Mouse (Mus musculus) CH12.LX (cell line): ENCODE data around the gene Gabrr1. TPM values are rescaled to one million over a fixed set of nuclear protein-coding genes. Genes with fewer than 3 reads are reported as not detected.

ENCODE experiments used
- DNase-seq: peaks from one replicate; pipeline ENCODE4 v3.0.0-alpha.2; 2013; ENCODE audit errors: extremely low read depth
- H3K27ac ChIP-seq: 2 replicates; pipeline ENCODE4 v1.5.1; 2012; ENCODE audit warnings: low read depth, mild to moderate bottlenecking, control low read depth, moderate library complexity; ENCODE audit not compliant: insufficient read depth
- H3K27me3 ChIP-seq: replicated peaks from 2 replicates; pipeline ENCODE3; 2012; ENCODE audit warnings: inconsistent platforms
- H3K36me3 ChIP-seq, 2 experiments: replicated peaks in 1 of 2; 2 replicates each; pipeline versions ENCODE3 to v1.6.1; 2012; ENCODE audit warnings: inconsistent platforms in 1 of 2, low read length in 1 of 2, mild to moderate bottlenecking in 1 of 2, mixed read lengths in 1 of 2, moderate library complexity in 1 of 2; ENCODE audit not compliant: control insufficient read depth in 1 of 2, insufficient read depth in 1 of 2
- H3K4me1 ChIP-seq, 2 experiments: 2 replicates each; pipeline ENCODE4 v1.6.1; 2012; ENCODE audit warnings: inconsistent platforms in 1 of 2, moderate library complexity in 1 of 2; ENCODE audit not compliant: insufficient read depth in 2 of 2, control insufficient read depth in 1 of 2
- H3K4me2 ChIP-seq: 2 replicates; pipeline ENCODE4 v1.6.1; 2012; ENCODE audit warnings: low read depth, mild to moderate bottlenecking, control low read depth; ENCODE audit not compliant: poor library complexity, insufficient read depth, severe bottlenecking
- H3K4me3 ChIP-seq, 3 experiments: fragments of 150-350 bp in 1 of 3; sonication (generic) in 1 of 3; replicated peaks in 1 of 3; 2 replicates each; pipeline versions ENCODE3 to v1.5.1; 2011 to 2012; ENCODE audit warnings: low read depth in 2 of 3, low read length in 2 of 3, mild to moderate bottlenecking in 2 of 3, moderate library complexity in 2 of 3, control low read depth in 1 of 3, improper control_type of control experiment in 1 of 3, inconsistent platforms in 1 of 3, mixed read lengths in 1 of 3; ENCODE audit not compliant: poor library complexity in 1 of 3
- H3K79me2 ChIP-seq: replicated peaks from 2 replicates; pipeline ENCODE4 v1.6.1; 2012; ENCODE audit warnings: mild to moderate bottlenecking, moderate library complexity; ENCODE audit not compliant: control insufficient read depth, poor library complexity, insufficient read depth, severe bottlenecking; ENCODE audit errors: extremely low read depth
- H3K9ac ChIP-seq: 2 replicates; pipeline ENCODE4 v1.6.1; 2012; ENCODE audit warnings: low read depth, mild to moderate bottlenecking, control low read depth, moderate library complexity; ENCODE audit not compliant: insufficient read depth
- H3K9me3 ChIP-seq: replicated peaks from 2 replicates; pipeline ENCODE3; 2012; ENCODE audit warnings: low read length, inconsistent platforms, mixed read lengths
- BHLHE40 ChIP-seq: IDR thresholded peaks from 2 replicates; pipeline ENCODE4 v1.6.1; 2011; ENCODE audit warnings: mild to moderate bottlenecking, low read depth, low read length, improper control_type of control experiment
- CHD2 ChIP-seq: IDR thresholded peaks from 2 replicates; pipeline ENCODE4 v1.6.1; 2011; ENCODE audit warnings: low read length, improper control_type of control experiment
- CTCF ChIP-seq, 2 experiments: IDR thresholded peaks in 1 of 2; conservative IDR thresholded peaks in 1 of 2; 2 replicates each; pipeline ENCODE4 v1.5.1; 2011 to 2012; ENCODE audit warnings: low read depth in 2 of 2, low read length in 2 of 2, improper control_type of control experiment in 1 of 2, inconsistent platforms in 1 of 2, mild to moderate bottlenecking in 1 of 2, moderate library complexity in 1 of 2
- E2F4 ChIP-seq: IDR thresholded peaks from 2 replicates; pipeline ENCODE4 v1.6.1; 2011; ENCODE audit warnings: low read depth, low read length, improper control_type of control experiment; ENCODE audit not compliant: insufficient replicate concordance
- ELF1 ChIP-seq: IDR thresholded peaks from 2 replicates; pipeline ENCODE4 v1.6.1; 2014; ENCODE audit warnings: low read depth, mild to moderate bottlenecking, inconsistent platforms, low read length, improper control_type of control experiment
- EP300 ChIP-seq: IDR thresholded peaks from 2 replicates; pipeline ENCODE4 v1.6.1; 2011; ENCODE audit warnings: low read length, improper control_type of control experiment
- ETS1 ChIP-seq: conservative IDR thresholded peaks from 2 replicates; pipeline ENCODE4 v1.6.1; 2012; ENCODE audit warnings: low read depth, mild to moderate bottlenecking, inconsistent platforms, low read length, improper control_type of control experiment, moderate library complexity
- GABPA ChIP-seq: IDR thresholded peaks from 2 replicates; pipeline ENCODE4 v1.6.1; 2012; ENCODE audit warnings: low read depth, low read length, improper control_type of control experiment, inconsistent platforms; ENCODE audit not compliant: insufficient replicate concordance
- HCFC1 ChIP-seq: IDR thresholded peaks from 2 replicates; pipeline ENCODE4 v1.6.1; 2012; ENCODE audit warnings: low read depth, mild to moderate bottlenecking, inconsistent platforms, low read length, improper control_type of control experiment
- IRF4 ChIP-seq: IDR thresholded peaks from 2 replicates; pipeline ENCODE4 v1.6.1; 2014; ENCODE audit warnings: low read depth, mild to moderate bottlenecking, inconsistent platforms, low read length, improper control_type of control experiment
- JUN ChIP-seq: IDR thresholded peaks from 2 replicates; pipeline ENCODE4 v1.6.1; 2011; ENCODE audit warnings: low read depth, mild to moderate bottlenecking, low read length, improper control_type of control experiment, moderate library complexity; ENCODE audit not compliant: insufficient read depth
- JUND ChIP-seq: conservative IDR thresholded peaks from 2 replicates; pipeline ENCODE4 v1.6.1; 2011; ENCODE audit warnings: low read depth, low read length, improper control_type of control experiment
- KAT2A ChIP-seq: IDR thresholded peaks from 2 replicates; pipeline ENCODE4 v1.6.1; 2012; ENCODE audit warnings: low read length, improper control_type of control experiment, inconsistent platforms; ENCODE audit not compliant: insufficient replicate concordance
- MAFK ChIP-seq: IDR thresholded peaks from 2 replicates; pipeline ENCODE4 v1.6.1; 2011; ENCODE audit warnings: low read length, improper control_type of control experiment; ENCODE audit not compliant: insufficient replicate concordance
- MAX ChIP-seq: IDR thresholded peaks from 2 replicates; pipeline ENCODE4 v1.6.1; 2011; ENCODE audit warnings: low read length, improper control_type of control experiment
- MAZ ChIP-seq: IDR thresholded peaks from 2 replicates; pipeline ENCODE4 v1.6.1; 2012; ENCODE audit warnings: low read depth, mild to moderate bottlenecking, inconsistent platforms, low read length, improper control_type of control experiment, moderate library complexity
- MXI1 ChIP-seq: IDR thresholded peaks from 2 replicates; pipeline ENCODE4 v1.6.1; 2011; ENCODE audit warnings: mild to moderate bottlenecking, low read depth, low read length, improper control_type of control experiment
- MYC ChIP-seq: IDR thresholded peaks from 2 replicates; pipeline ENCODE4 v1.6.1; 2011; ENCODE audit warnings: low read depth, mild to moderate bottlenecking, improper control_type of control experiment, low read length
- NELFE ChIP-seq: IDR thresholded peaks from 2 replicates; pipeline ENCODE4 v1.6.1; 2011; ENCODE audit warnings: low read depth, low read length, improper control_type of control experiment
- NRF1 ChIP-seq: IDR thresholded peaks from 2 replicates; pipeline ENCODE4 v1.6.1; 2014; ENCODE audit warnings: low read depth, mild to moderate bottlenecking, inconsistent platforms, low read length, improper control_type of control experiment, moderate library complexity
- PAX5 ChIP-seq: IDR thresholded peaks from 2 replicates; pipeline ENCODE4 v1.6.1; 2012; ENCODE audit warnings: low read length, inconsistent platforms, mixed read lengths
- POLR2A ChIP-seq: IDR thresholded peaks from 2 replicates; pipeline ENCODE4 v1.6.1; 2011; ENCODE audit warnings: low read depth, mild to moderate bottlenecking, improper control_type of control experiment, low read length
- POLR2AphosphoS2 ChIP-seq: IDR thresholded peaks from 2 replicates; pipeline ENCODE4 v1.6.1; 2011; ENCODE audit warnings: low read depth, low read length, improper control_type of control experiment
- RAD21 ChIP-seq: IDR thresholded peaks from 2 replicates; pipeline ENCODE4 v1.6.1; 2011; ENCODE audit warnings: low read depth, mild to moderate bottlenecking, low read length, improper control_type of control experiment, moderate library complexity
- RCOR1 ChIP-seq: conservative IDR thresholded peaks from 2 replicates; pipeline ENCODE4 v1.6.1; 2012; ENCODE audit warnings: low read depth, mild to moderate bottlenecking, inconsistent platforms, low read length, improper control_type of control experiment
- SIN3A ChIP-seq: IDR thresholded peaks from 2 replicates; pipeline ENCODE4 v1.6.1; 2012; ENCODE audit warnings: low read length, improper control_type of control experiment, inconsistent platforms
- SMC3 ChIP-seq: IDR thresholded peaks from 2 replicates; pipeline ENCODE4 v1.6.1; 2011; ENCODE audit warnings: low read depth, low read length, improper control_type of control experiment
- TCF12 ChIP-seq: IDR thresholded peaks from 2 replicates; pipeline ENCODE4 v1.6.1; 2014; ENCODE audit warnings: low read depth, mild to moderate bottlenecking, inconsistent platforms, low read length, improper control_type of control experiment
- UBTF ChIP-seq: IDR thresholded peaks from 2 replicates; pipeline ENCODE4 v1.6.1; 2012; ENCODE audit warnings: low read depth, mild to moderate bottlenecking, inconsistent platforms, low read length, improper control_type of control experiment, moderate library complexity
- USF1 ChIP-seq: IDR thresholded peaks from 2 replicates; pipeline ENCODE4 v1.6.1; 2014; ENCODE audit warnings: low read depth, mild to moderate bottlenecking, inconsistent platforms, low read length, improper control_type of control experiment
- USF2 ChIP-seq: conservative IDR thresholded peaks from 2 replicates; pipeline ENCODE4 v1.6.1; 2011; ENCODE audit warnings: low read depth, low read length, improper control_type of control experiment
- ZC3H11A ChIP-seq: IDR thresholded peaks from 2 replicates; pipeline ENCODE4 v1.6.1; 2012; ENCODE audit warnings: low read depth, mild to moderate bottlenecking, inconsistent platforms, low read length, improper control_type of control experiment
- ZKSCAN1 ChIP-seq: IDR thresholded peaks from 2 replicates; pipeline ENCODE4 v1.6.1; 2012; ENCODE audit warnings: low read depth, inconsistent platforms, low read length, improper control_type of control experiment, borderline replicate concordance
- ZNF384 ChIP-seq: IDR thresholded peaks from 2 replicates; pipeline ENCODE4 v1.6.1; 2012; ENCODE audit warnings: low read depth, low read length, improper control_type of control experiment, inconsistent platforms
- dilution Hi-C: fragments of 300-500 bp; cut with MboI; formaldehyde crosslinking; loops from 2 replicates; pipeline ENCODE4 v1.14.3; 2020; ENCODE audit warnings: low sequenced_read_pairs; ENCODE audit not compliant: extremely low pct_unique_long_range_greater_than_20kb, extremely low pct_ligation_motif_present
- in situ Hi-C: fragments of 300-500 bp; cut with MboI; formaldehyde crosslinking; loops from 3 replicates; pipeline ENCODE4 v1.14.3; 2019; ENCODE audit warnings: low sequenced_read_pairs, low pct_ligation_motif_present, low pct_unique_long_range_greater_than_20kb, mixed read lengths
- polyA plus RNA-seq: library from polyadenylated mRNA; unstranded; fragments of >175 nt; gene quantifications from 2 replicates; pipeline ENCODE4 v1.2.1, GENCODE M21; 2012; ENCODE audit warnings: low read depth; ENCODE audit not compliant: insufficient read length
- total RNA-seq, 2 experiments: library from RNA; depleted of rRNA; stranded (reverse); fragments of 300-350 nt in 1 of 2; fragments of >200 nt in 1 of 2; gene quantifications; 2 replicates each; pipeline ENCODE4 v1.2.3; 2012 to 2014

The Gabrr1 gene
- total and polyA plus RNA-seq, 3 experiments, result 43.3 to 114 (median 82.0) TPM

DNA sequence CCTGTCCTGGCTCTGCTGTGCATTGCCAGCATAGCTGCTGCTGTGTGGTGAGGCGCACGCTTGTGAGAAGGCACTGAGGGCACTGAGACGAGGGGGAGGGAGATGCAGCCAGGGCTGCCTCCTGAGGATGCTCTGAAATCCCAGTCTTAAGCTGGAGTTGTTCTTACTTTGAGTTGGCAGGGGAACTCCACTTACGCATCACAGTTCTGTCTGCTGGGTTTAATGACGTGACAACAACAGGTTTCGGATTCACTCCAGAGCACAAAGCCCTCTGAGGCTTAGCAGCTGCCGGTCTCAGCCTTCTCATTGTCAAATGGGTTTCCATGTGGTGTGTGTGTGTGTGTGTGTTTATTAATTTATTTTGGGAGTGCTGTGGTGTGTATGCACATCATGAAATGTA, 16.8 kb downstream of the Gabrr1 start (continued):
- peak; percentile 79 for TF ChIP-seq JUN
- peak; percentile 96 for TF ChIP-seq TCF12

DNA sequence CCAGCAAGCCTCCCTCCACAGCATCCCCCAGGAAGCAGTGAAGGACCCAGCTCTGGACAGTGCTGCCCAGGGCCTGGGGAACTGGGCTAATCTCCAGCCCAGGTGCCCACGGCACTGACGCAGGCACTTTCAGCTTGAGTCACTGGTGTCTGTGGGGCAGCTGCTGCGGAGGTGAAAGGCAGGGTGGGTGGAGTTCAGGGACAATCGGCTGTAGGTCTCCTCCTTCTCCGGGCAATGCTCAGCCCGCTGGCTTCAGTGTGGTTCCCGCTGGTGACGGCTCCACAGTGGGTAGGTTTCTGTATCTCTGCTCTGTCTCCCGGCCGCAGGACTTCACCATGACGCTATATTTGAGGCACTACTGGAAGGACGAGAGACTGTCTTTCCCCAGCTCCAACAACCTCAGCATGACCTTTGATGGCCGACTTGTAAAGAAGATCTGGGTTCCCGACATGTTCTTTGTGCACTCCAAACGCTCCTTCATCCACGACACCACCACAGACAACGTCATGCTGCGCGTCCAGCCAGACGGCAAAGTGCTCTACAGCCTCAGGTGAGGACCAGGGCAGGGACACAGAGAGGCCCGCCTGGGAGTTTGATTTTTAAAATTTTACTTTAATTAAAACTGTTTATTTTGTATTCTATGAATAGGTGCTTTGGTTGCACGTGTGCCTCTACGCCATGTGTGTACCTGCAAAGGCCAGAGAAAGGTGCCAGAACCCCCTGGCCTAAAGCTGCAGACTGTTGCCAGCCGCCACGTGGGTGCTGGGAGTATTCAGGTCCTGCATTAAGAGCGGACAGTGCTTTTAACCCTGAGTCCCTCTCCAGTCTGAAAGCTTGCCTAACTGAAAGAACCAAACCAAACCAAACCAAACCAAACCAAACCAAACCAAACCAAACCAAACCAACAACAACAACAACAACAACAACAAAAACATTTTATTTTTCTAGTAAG, 20.0 kb downstream of the Gabrr1 start:
- in situ Hi-C loops (no loop called here), dilution Hi-C loops (no loop called here)
- H3K79me2 ChIP-seq, result no peaks in the 10 kb centered on the region; the same call in 1 of the 2 replicates
- peaks cover 14 to 58% of the 10 kb centered on the region in 2 experiments for H3K4me1 ChIP-seq
- H3K9ac ChIP-seq, result peak overlapping the region; percentile 51
- H3K27ac ChIP-seq, result no peak overlapping the region; the same call in 1 of the 2 replicates
- H3K9me3 ChIP-seq, result no peaks in the 10 kb centered on the region
- H3K4me3 ChIP-seq, result peak overlapping the region; percentile 56 to 68 (median 64)
- H3K4me2 ChIP-seq, result peak overlapping the region; percentile 68
- H3K27me3 ChIP-seq, result no peaks in the 10 kb centered on the region
- H3K36me3 ChIP-seq, result peaks cover 7 to 23% of the 10 kb centered on the region in 2 experiments
- peak; percentile 62 for DNase-seq
- TF ChIP-seq EP300 (peak; percentile 86), SMC3 (no peak), MXI1 (peak; percentile 97), ETS1 (peak; percentile 72), RCOR1 (0 out of 2 replicates have a peak, but pooled peaks have one; percentile 65), NRF1 (0 out of 2 replicates have a peak, but pooled peaks have one; percentile 30), RAD21 (no peak), ZKSCAN1 (no peak), PAX5 (no peak), NELFE (peak; percentile 66; the same call in 1 of the 2 replicates), ZC3H11A (no peak), MAFK (no peak), POLR2A (peak; percentile 81), SIN3A (peak; percentile 27; the same call in 1 of the 2 replicates), IRF4 (peak; percentile 97), POLR2AphosphoS2 (no peak), TCF12 (peak; percentile 97), USF1 (no peak), MAZ (peak; percentile 47; the same call in 1 of the 2 replicates), MYC (peak; percentile 75), CTCF (conservative IDR thresholded peaks at IDR 0.05 in 1 of 2, IDR thresholded peaks at IDR 0.05 in 1 of 2; ENCODE audit: low read depth in 2 of 2, low read length in 2 of 2) (no peak), GABPA (no peak), HCFC1 (no peak), E2F4 (no peak), JUN (peak; percentile 38; the same call in 1 of the 2 replicates), USF2 (no peak), ZNF384 (no peak), BHLHE40 (peak; percentile 63), KAT2A (0 out of 2 replicates have a peak, but pooled peaks have one; percentile 9), UBTF (peak; percentile 87), CHD2 (peak; percentile 31; the same call in 1 of the 2 replicates), ELF1 (0 out of 2 replicates have a peak, but pooled peaks have one; percentile 13), JUND (peak; percentile 71), MAX (peak; percentile 76)
